Mouse (Mus musculus) embryo, embryonic 11.5 days (tissue): ENCODE measurements around the gene Gm8362.
"Not testable (repeated sequence)": the region's sequence is repeated elsewhere in the genome, so short reads cannot be mapped to it uniquely, and the experiment has no call there.

ENCODE experiments used
- DNase-seq: peaks from one replicate; pipeline ENCODE4 v3.0.0-alpha.2; 2012; ENCODE audit warnings: low read depth, low spot score

The Gm8362 gene

DNA sequence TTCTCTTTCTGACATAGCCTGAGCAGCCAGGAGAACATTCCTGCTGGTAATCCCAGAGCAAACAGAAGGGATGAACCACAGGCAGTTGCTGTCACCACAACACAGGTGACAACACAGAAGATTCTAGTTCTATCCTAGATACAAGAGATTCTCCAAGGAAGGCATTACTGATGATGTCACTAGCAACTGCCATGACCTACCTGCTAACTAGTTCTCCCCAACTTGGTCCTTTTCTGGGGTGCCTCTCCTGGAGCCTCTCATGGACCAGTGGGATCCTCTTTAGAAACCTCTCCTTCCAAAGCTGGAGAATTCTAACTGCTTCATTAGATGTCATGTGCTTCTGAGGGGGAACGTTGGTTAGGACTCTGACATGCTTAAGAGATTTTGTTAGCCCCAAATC lies at the start of gene Gm8362:
Gene Gm8362, minus strand, starts transcription at position 101 of the 400 bp plus-strand sequence.
- not testable (repeated sequence) for DNase-seq

DNA sequence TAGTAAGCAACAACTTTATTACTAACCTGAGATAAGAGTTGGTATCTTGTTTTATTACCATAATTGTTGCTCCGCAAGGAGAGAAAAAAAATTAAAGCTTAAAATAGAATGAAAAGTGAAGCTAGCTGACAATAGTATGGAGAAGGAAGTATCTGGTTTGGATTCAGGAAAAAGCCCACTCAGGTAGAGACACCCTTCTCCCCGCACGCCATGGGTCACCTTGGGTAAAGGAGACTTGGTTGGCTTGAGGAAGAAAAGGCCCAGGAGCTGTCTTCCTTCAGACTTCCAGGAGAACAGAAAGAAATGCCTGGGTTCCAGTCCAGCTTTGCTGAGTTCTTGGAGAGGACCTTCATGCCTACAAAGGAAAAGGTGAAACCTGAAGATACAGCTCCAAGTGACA lies 49.1 kb upstream of the Gm8362 start:
- not testable (repeated sequence) for DNase-seq

DNA sequence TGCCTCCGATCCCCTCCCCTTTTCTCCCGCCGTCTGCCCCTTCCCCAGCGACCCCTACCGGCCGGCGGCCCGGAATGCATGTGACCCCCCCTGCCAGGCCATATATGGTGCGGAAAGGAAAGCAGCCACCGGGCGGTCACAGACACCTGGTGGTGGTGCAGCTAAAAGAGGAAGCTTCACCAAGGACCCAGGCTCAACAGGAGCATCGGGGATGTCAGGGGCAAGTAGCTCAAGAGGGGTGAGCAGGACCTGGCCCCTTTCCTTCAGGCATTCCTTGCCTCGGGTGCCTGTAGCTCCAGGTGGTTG lies 17.0 kb downstream of the Gm8362 start:
- not testable (repeated sequence) for DNase-seq

DNA sequence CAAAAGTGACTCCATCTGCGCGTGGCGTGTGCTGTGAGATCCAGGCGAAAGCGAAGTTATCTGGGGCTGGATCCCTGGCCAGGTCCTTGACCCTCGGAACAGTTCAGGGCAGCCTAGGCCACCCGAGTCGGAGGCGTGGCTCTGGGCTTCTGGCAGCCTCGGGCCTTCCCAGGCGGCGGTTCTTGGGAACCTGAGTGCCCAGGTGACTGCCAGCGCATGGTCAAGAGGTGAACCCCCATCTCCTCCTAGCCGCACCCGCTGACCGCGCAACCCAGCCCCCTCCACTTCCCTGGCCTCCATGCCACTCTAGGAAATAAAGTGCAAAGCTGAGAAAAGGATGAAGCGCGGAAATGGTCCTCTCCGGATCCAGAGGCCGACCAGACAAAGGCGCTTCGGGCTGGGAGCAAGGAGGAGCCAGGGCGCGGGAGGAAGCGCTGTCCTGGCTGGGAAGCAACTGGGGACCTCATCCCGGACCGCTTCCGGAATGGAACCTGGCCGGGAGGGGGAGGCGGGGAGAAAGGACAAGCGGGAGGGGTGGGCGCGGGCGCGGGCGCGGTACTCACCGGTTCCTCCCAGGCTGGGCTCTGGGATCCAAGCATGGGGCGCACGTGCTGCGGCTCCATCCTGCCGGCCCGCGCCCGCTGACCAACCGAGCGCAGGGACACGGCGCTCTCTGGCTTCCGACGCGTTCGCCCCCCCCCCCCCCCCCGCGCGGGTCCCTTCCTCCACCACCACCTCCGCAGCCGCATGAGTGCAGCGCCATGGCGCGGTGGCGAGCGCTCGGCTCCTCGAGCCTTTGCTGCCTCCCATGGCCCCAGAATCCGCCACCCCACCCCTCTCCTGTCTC lies 17.6 kb downstream of the Gm8362 start:
- not testable (repeated sequence) for DNase-seq

DNA sequence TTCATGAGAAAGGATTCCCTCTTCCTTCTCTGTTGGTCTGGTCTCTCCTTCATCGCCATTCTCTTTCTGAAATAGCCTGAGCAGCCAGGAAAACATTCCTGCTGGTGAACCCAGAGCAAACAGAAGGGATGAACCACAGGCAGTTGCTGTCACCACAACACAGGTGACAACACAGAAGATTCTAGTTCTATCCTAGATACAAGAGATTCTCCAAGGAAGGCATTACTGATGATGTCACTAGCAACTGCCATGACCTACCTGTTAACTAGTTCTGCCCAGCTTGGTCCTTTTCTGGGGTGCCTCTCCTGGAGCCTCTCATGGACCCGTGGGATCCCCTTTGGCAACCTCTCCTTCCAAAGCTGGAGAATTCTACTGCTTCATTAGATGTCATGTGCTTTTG lies 32.0 kb downstream of the Gm8362 start, which contains the start of gene Gm3636:
Gene Gm3636, minus strand, starts transcription at position 101 of the 400 bp plus-strand sequence.
- not testable (repeated sequence) for DNase-seq

DNA sequence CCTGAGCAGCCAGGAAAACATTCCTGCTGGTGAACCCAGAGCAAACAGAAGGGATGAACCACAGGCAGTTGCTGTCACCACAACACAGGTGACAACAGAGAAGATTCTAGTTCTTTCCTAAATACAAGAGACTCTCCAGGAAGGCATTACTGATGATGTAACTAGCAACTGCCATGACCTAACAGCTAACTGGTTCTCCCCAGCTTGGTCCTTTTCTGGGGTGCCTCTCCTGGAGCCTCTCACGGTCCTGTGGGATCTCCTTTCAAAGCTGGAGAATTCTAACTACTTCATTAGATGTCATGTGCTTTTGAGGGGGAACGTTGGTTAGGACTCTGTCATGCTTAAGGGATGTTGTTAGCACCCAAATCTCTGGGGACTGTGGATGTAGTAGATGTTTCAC lies 54.1 kb downstream of the Gm8362 start, which contains the start of gene Gm8050:
Gene Gm8050, minus strand, starts transcription at position 101 of the 400 bp plus-strand sequence.
- not testable (repeated sequence) for DNase-seq
